Mouse (Mus musculus): ENCODE data around the gene Tbc1d21. TPM values are rescaled to one million over a fixed set of nuclear protein-coding genes. Genes with fewer than 3 reads are reported as not detected.

Tbc1d21 gene
- total RNA-seq, 2 experiments from 2014 or later: not detected

Other genes with a start within 250 kb of the Tbc1d21 start
- 10 to 100 TPM; 22.4 to 33.0 TPM for gene Islr, start 166.1 kb downstream of the Tbc1d21 start, total RNA-seq (2021)
- gene Islr2, start 166.1 kb downstream of the Tbc1d21 start, total RNA-seq (2021): 1 to 10 TPM; 1.2 to 2.6 TPM
- gene Pml, start 120.7 kb downstream of the Tbc1d21 start, total RNA-seq (2021): 10 to 100 TPM; 16.1 to 17.9 TPM
- 10 to 100 TPM; 13.3 to 15.0 TPM for gene Stoml1, start 117.3 kb downstream of the Tbc1d21 start, total RNA-seq (2021)
- 10 to 100 TPM; 19.9 to 28.1 TPM for gene Loxl1, start 57.3 kb downstream of the Tbc1d21 start, total RNA-seq (2021)
- 10 to 100 TPM; 10.6 to 12.0 TPM for gene Insyn1, start 118.1 kb upstream of the Tbc1d21 start, total RNA-seq (2021)
- gene Cd276, start 185.0 kb upstream of the Tbc1d21 start, total RNA-seq (2021): 1 to 10 TPM; 7.0 to 8.1 TPM
- gene Nptn, start 211.8 kb upstream of the Tbc1d21 start, total RNA-seq (2021): 100 to 1,000 TPM; 154 to 157 TPM

Data from adrenal gland, adult 18-20 months (tissue).